Mouse (Mus musculus): ENCODE data around the gene Hist1h3i. TPM values are rescaled to one million over a fixed set of nuclear protein-coding genes. Genes with fewer than 3 reads are reported as not detected.

Hist1h3i gene
- polyA plus RNA-seq, 1 experiment from 2014 or later: 202 TPM

Small RNAs within 50 kb of the gene (microRNA-seq; reads per million reads assigned to microRNA genes)
- not detected for gene Gm19658
- not detected for gene Gm44346
- not detected for gene Gm44454
- gene Gm44466: not detected

Other genes starting within 250 kb of the Hist1h3i start
- 0.12 and 0.18 TPM in 2 replicates for gene Olfr1366, start 240.6 kb downstream of the Hist1h3i start, polyA plus RNA-seq (2016; fragmentation: Nextera tagmentation; extraction: Ambion mirVana)
- 0.05 TPM in 1 of 2 replicates, not detected in the other for gene Olfr1535, start 223.5 kb downstream of the Hist1h3i start, polyA plus RNA-seq (2016; fragmentation: Nextera tagmentation; extraction: Ambion mirVana)
- gene Olfr1364, start 201.6 kb downstream of the Hist1h3i start, polyA plus RNA-seq (2016; fragmentation: Nextera tagmentation; extraction: Ambion mirVana): not detected in 2 replicates
- not detected in 2 replicates for gene Olfr1362, start 169.3 kb downstream of the Hist1h3i start, polyA plus RNA-seq (2016; fragmentation: Nextera tagmentation; extraction: Ambion mirVana)
- not detected in 2 replicates for gene Olfr11, start 140.9 kb downstream of the Hist1h3i start, polyA plus RNA-seq (2016; fragmentation: Nextera tagmentation; extraction: Ambion mirVana)
- gene Olfr1361, start 120.0 kb downstream of the Hist1h3i start, polyA plus RNA-seq (2016; fragmentation: Nextera tagmentation; extraction: Ambion mirVana): not detected in 2 replicates
- gene Olfr1360, start 106.0 kb downstream of the Hist1h3i start, polyA plus RNA-seq (2016; fragmentation: Nextera tagmentation; extraction: Ambion mirVana): not detected in 2 replicates
- gene Olfr1359, start 85.3 kb downstream of the Hist1h3i start, polyA plus RNA-seq (2016; fragmentation: Nextera tagmentation; extraction: Ambion mirVana): not detected in 2 replicates
- 4.6 and 6.2 TPM in 2 replicates for gene Hist1h2bl, start 67.2 kb downstream of the Hist1h3i start, polyA plus RNA-seq (2016; fragmentation: Nextera tagmentation; extraction: Ambion mirVana)
- 55.1 and 62.4 TPM in 2 replicates for gene Hist1h2ai, start 66.9 kb downstream of the Hist1h3i start, polyA plus RNA-seq (2016; fragmentation: Nextera tagmentation; extraction: Ambion mirVana)
- gene Hist1h3h, start 65.7 kb downstream of the Hist1h3i start, polyA plus RNA-seq (2016; fragmentation: Nextera tagmentation; extraction: Ambion mirVana): 16.0 and 36.8 TPM in 2 replicates
- 8.4 and 8.9 TPM in 2 replicates for gene Hist1h2bm, start 61.3 kb downstream of the Hist1h3i start, polyA plus RNA-seq (2016; fragmentation: Nextera tagmentation; extraction: Ambion mirVana)
- gene Hist1h4j, start 48.3 kb downstream of the Hist1h3i start, polyA plus RNA-seq (2016; fragmentation: Nextera tagmentation; extraction: Ambion mirVana): 0.88 and 0.99 TPM in 2 replicates
- 5.4 and 11.3 TPM in 2 replicates for gene Hist1h4k, start 32.9 kb downstream of the Hist1h3i start, polyA plus RNA-seq (2016; fragmentation: Nextera tagmentation; extraction: Ambion mirVana)
- 51.3 and 71.5 TPM in 2 replicates for gene Hist1h2ak, start 29.5 kb downstream of the Hist1h3i start, polyA plus RNA-seq (2016; fragmentation: Nextera tagmentation; extraction: Ambion mirVana)
- gene Hist1h2bn, start 29.2 kb downstream of the Hist1h3i start, polyA plus RNA-seq (2016; fragmentation: Nextera tagmentation; extraction: Ambion mirVana): 8.0 and 9.8 TPM in 2 replicates
- 40.4 and 49.4 TPM in 2 replicates for gene Hist1h1b, start 2.7 kb downstream of the Hist1h3i start, polyA plus RNA-seq (2016; fragmentation: Nextera tagmentation; extraction: Ambion mirVana)
- gene Hist1h2an, start 3.8 kb upstream of the Hist1h3i start, polyA plus RNA-seq (2016; fragmentation: Nextera tagmentation; extraction: Ambion mirVana): 16.8 and 19.0 TPM in 2 replicates
- 1.5 and 3.9 TPM in 2 replicates for gene Hist1h2bp, start 4.1 kb upstream of the Hist1h3i start, polyA plus RNA-seq (2016; fragmentation: Nextera tagmentation; extraction: Ambion mirVana)
- 36.6 and 45.0 TPM in 2 replicates for gene Hist1h2bq, start 26.8 kb upstream of the Hist1h3i start, polyA plus RNA-seq (2016; fragmentation: Nextera tagmentation; extraction: Ambion mirVana)
- not detected in 2 replicates for gene Hist1h2ao, start 27.1 kb upstream of the Hist1h3i start, polyA plus RNA-seq (2016; fragmentation: Nextera tagmentation; extraction: Ambion mirVana)
- not detected in 2 replicates for gene Hist1h4m, start 28.4 kb upstream of the Hist1h3i start, polyA plus RNA-seq (2016; fragmentation: Nextera tagmentation; extraction: Ambion mirVana)
- 21.2 and 21.3 TPM in 2 replicates for gene Hist1h4n, start 48.8 kb upstream of the Hist1h3i start, polyA plus RNA-seq (2016; fragmentation: Nextera tagmentation; extraction: Ambion mirVana)
- 6,267 and 7,120 TPM in 2 replicates for gene Hist1h2ap, start 50.1 kb upstream of the Hist1h3i start, polyA plus RNA-seq (2016; fragmentation: Nextera tagmentation; extraction: Ambion mirVana)
- 38.6 and 46.0 TPM in 2 replicates for gene Hist1h2br, start 50.4 kb upstream of the Hist1h3i start, polyA plus RNA-seq (2016; fragmentation: Nextera tagmentation; extraction: Ambion mirVana)
- 23.2 and 25.2 TPM in 2 replicates for gene Zfp184, start 161.7 kb upstream of the Hist1h3i start, polyA plus RNA-seq (2016; fragmentation: Nextera tagmentation; extraction: Ambion mirVana)
- gene Pom121l2, start 197.8 kb upstream of the Hist1h3i start, polyA plus RNA-seq (2016; fragmentation: Nextera tagmentation; extraction: Ambion mirVana): 0.30 and 0.32 TPM in 2 replicates
- 1.2 TPM in 2 replicates for gene Prss16, start 226.4 kb upstream of the Hist1h3i start, polyA plus RNA-seq (2016; fragmentation: Nextera tagmentation; extraction: Ambion mirVana)

Measured in limb, embryonic 12.5 days (tissue).